Mouse (Mus musculus) induced T-regulatory cell, adult 2 months (primary cell): Measurements from ENCODE around the gene Slco1a4.
"Not testable (repeated sequence)": the region's sequence is repeated elsewhere in the genome, so short reads cannot be mapped to it uniquely, and the experiment has no call there.

Source experiments
- DNase-seq: peaks from one replicate; pipeline ENCODE4 v3.0.0-alpha.2; 2012; ENCODE audit warnings: low read depth

The Slco1a4 gene

GRCm38 (mm10) chr6:141856085-141856484 is at the start of gene Slco1a4:
Gene Slco1a4, minus strand, starts transcription at chr6:141856199.
- DNase-seq = no peak

- DNase-seq = no peak
Measured at GRCm38 (mm10) chr6:141898197-141898596, 42.2 kb upstream of the Slco1a4 start.

- no peak for DNase-seq
Measured at GRCm38 (mm10) chr6:141889723-141890122, 33.7 kb upstream of the Slco1a4 start.

- DNase-seq = no peak
Measured at GRCm38 (mm10) chr6:141888248-141888647, 32.2 kb upstream of the Slco1a4 start.

GRCm38 (mm10) chr6:141882581-141882980 is 26.6 kb upstream of the Slco1a4 start:
- no peak for DNase-seq

- not testable (repeated sequence) for DNase-seq
Measured at GRCm38 (mm10) chr6:141875742-141876141, 19.7 kb upstream of the Slco1a4 start.

- no peak for DNase-seq
Measured at GRCm38 (mm10) chr6:141871711-141872110, 15.7 kb upstream of the Slco1a4 start.

- DNase-seq = no peak
Measured at GRCm38 (mm10) chr6:141868735-141869134, 12.7 kb upstream of the Slco1a4 start.

GRCm38 (mm10) chr6:141866026-141866425 is 10.0 kb upstream of the Slco1a4 start:
- no peak for DNase-seq

- DNase-seq = no peak
Measured at GRCm38 (mm10) chr6:141857735-141858531, 1.9 kb upstream of the Slco1a4 start.

- DNase-seq = no peak
Measured at GRCm38 (mm10) chr6:141853616-141854015, 2.4 kb downstream of the Slco1a4 start.

- no peak for DNase-seq
Measured at GRCm38 (mm10) chr6:141849051-141849450, 6.9 kb downstream of the Slco1a4 start.

- DNase-seq = no peak
Measured at GRCm38 (mm10) chr6:141797837-141798236, 58.2 kb downstream of the Slco1a4 start.

- DNase-seq = no peak
Measured at GRCm38 (mm10) chr6:141774476-141774875, 81.5 kb downstream of the Slco1a4 start.

GRCm38 (mm10) chr6:141773710-141774109 is 82.3 kb downstream of the Slco1a4 start, which contains the start of gene Gm5724:
Gene Gm5724, minus strand, starts transcription at chr6:141773810.
- DNase-seq = no peak
